Mouse (Mus musculus) left cerebral cortex, adult 11 months (tissue): ENCODE data around the gene Tmod2.
"Not testable (repeated sequence)": the region's sequence is repeated elsewhere in the genome, so short reads cannot be mapped to it uniquely, and the experiment has no call there.

Experiments used
- DNase-seq: peaks from one replicate; pipeline ENCODE4 v3.0.0; 2022; ENCODE audit warnings: low spot score

Tmod2 gene

GRCm38 (mm10) chr9:75610571-75611493, at the start of gene Tmod2:
TSS of gene Tmod2 (minus strand) at chr9:75611325.
- DNase-seq, result no peak

- peak; percentile 34 for DNase-seq
Observed at GRCm38 (mm10) chr9:75660917-75661316, 49.8 kb upstream of the Tmod2 start.

- not testable (repeated sequence) for DNase-seq
Observed at GRCm38 (mm10) chr9:75656456-75656855, 45.3 kb upstream of the Tmod2 start.

GRCm38 (mm10) chr9:75653981-75654911, 43.1 kb upstream of the Tmod2 start:
- no peak for DNase-seq

GRCm38 (mm10) chr9:75645405-75645804, 34.3 kb upstream of the Tmod2 start:
- DNase-seq, result no peak

- DNase-seq, result no peak
Observed at GRCm38 (mm10) chr9:75634226-75634625, 23.1 kb upstream of the Tmod2 start.

GRCm38 (mm10) chr9:75633603-75634002, 22.5 kb upstream of the Tmod2 start:
- DNase-seq, result no peak

- DNase-seq, result no peak
Observed at GRCm38 (mm10) chr9:75632902-75633301, 21.8 kb upstream of the Tmod2 start.

GRCm38 (mm10) chr9:75632111-75632510, 21.0 kb upstream of the Tmod2 start:
- no peak for DNase-seq

GRCm38 (mm10) chr9:75630823-75631454, 19.8 kb upstream of the Tmod2 start:
- no peak for DNase-seq

- no peak for DNase-seq
Observed at GRCm38 (mm10) chr9:75626308-75626604, 15.1 kb upstream of the Tmod2 start.

- DNase-seq, result peak; percentile 42
Observed at GRCm38 (mm10) chr9:75625556-75626307, 14.6 kb upstream of the Tmod2 start, which contains the start of gene Lysmd2. TSS of gene Lysmd2 (plus strand) at chr9:75625741.

GRCm38 (mm10) chr9:75624983-75625555, 13.9 kb upstream of the Tmod2 start:
- DNase-seq, result no peak

- no peak for DNase-seq
Observed at GRCm38 (mm10) chr9:75621428-75621827, 10.3 kb upstream of the Tmod2 start.

GRCm38 (mm10) chr9:75619761-75620160, 8.6 kb upstream of the Tmod2 start:
- not testable (repeated sequence) for DNase-seq

GRCm38 (mm10) chr9:75618836-75619400, 7.8 kb upstream of the Tmod2 start:
- no peak for DNase-seq

GRCm38 (mm10) chr9:75616560-75616959, 5.4 kb upstream of the Tmod2 start:
- no peak for DNase-seq

- DNase-seq, result no peak
Observed at GRCm38 (mm10) chr9:75609965-75610364, 1.2 kb downstream of the Tmod2 start.

- DNase-seq, result no peak
Observed at GRCm38 (mm10) chr9:75609505-75609904, 1.6 kb downstream of the Tmod2 start.

GRCm38 (mm10) chr9:75607496-75607895, 3.6 kb downstream of the Tmod2 start:
- no peak for DNase-seq

GRCm38 (mm10) chr9:75601510-75601909, 9.6 kb downstream of the Tmod2 start:
- no peak for DNase-seq
